In the genomic region with DNA sequence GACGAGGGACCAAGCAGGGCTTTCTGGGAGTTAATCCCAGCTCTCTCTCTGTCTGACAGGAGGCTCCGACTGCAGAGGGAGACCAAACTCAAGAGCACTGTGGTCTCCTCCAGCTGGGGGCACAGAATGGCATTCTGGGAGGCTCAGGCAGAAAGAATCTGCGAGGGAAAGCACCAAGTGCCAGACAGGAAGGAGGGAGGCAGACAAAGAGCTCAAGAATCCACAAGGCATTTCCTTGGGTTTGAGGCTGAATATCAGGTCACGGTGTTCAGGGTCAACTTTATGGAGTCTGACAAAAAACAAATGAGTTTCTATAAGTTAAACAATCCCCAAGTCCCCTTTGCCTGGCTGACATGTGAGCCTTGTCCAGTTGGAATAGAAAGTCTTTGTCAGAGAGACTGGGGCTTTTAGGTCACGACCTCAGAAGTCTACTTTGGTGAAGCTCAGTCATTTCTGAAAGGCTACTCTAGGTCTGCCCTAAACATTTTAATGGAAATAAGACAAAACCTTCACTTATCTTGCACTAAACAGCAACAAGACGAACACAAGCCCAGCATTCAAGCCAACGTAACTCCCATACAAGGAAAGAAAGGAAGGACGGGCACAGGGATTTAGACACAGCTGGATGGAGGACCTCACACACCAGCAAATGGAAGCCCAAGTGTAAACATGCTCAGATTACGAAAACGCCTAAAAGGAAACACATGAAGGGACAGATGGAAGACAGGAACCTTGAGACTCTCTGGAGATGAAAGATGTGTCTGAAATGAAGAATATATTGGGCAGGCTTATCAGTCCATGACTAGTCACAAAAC, we compare ENCODE assay signal across 12 mouse cellular contexts. TPM values are rescaled to one million over a fixed set of nuclear protein-coding genes. Genes with fewer than 3 reads are reported as not detected.
A peak's percentile ranks its signal among the peaks of the same experiment; 100 is the strongest.
DNase-seq lines count a peak whose midpoint lies in the region; ATAC-seq and TF ChIP-seq lines count a peak whose summit lies in the region.
"Had no signal": no experiment of that assay in that cellular context is flagged by ENCODE, and none has a peak within 500 bp of the region (broad histone marks: within the 10 kb centered on the region; RNA-seq: fewer than 3 reads in every experiment).

No protein-coding gene starts in this region.

- no peak for TF ChIP-seq POLR2A in liver, adult 2 months (IDR thresholded peaks at IDR 0.05; ENCODE audit: extremely low read depth, insufficient read depth, low read length)
- TF ChIP-seq POLR2A in cerebellum, adult 2 months (IDR thresholded peaks at IDR 0.05; ENCODE audit: borderline replicate concordance, insufficient read depth, low read length): no peak

- no peak overlapping the region for H3K4me3 ChIP-seq in forebrain, embryonic 10.5 days
- H3K4me3 ChIP-seq in forebrain, embryonic 16.5 days (replicated peaks; ENCODE audit: low read length): no peak overlapping the region
- no peak overlapping the region for H3K4me3 ChIP-seq in liver, adult 2 months (ENCODE audit: insufficient read depth, low read depth, low read length)
- no peak overlapping the region for H3K4me3 ChIP-seq in liver, embryonic 11.5 days (ENCODE audit: low read depth, low read length)
- peak overlapping the region; percentile 36; the same call in 1 of the 2 replicates for H3K4me3 ChIP-seq in embryonic facial prominence, embryonic 10.5 days
- H3K4me3 ChIP-seq in cerebellum, adult 2 months (replicated peaks; ENCODE audit: insufficient read depth, low read depth, low read length): no peak overlapping the region

- no peak overlapping the region for H3K9ac ChIP-seq in forebrain, embryonic 16.5 days (replicated peaks; ENCODE audit: low read depth, low read length)
- H3K9ac ChIP-seq in liver, adult 2 months (ENCODE audit: low read depth, low read length): no peak overlapping the region
- H3K9ac ChIP-seq in liver, embryonic 11.5 days (ENCODE audit: low read depth, low read length): no peak overlapping the region

- WGBS in forebrain, embryonic 10.5 days: 26% methylated on average over 10 of the region's 10 CpGs
- WGBS in forebrain, embryonic 16.5 days: 35% methylated on average over 10 of the region's 10 CpGs
- WGBS in liver, adult 2 months: 58% methylated on average over 10 of the region's 10 CpGs
- 49% methylated on average over 10 of the region's 10 CpGs for WGBS in liver, embryonic 11.5 days
- WGBS in embryonic facial prominence, embryonic 10.5 days: 13% methylated on average over 10 of the region's 10 CpGs
- 73% methylated on average over 10 of the region's 10 CpGs for WGBS in cerebellum, adult 2 months

- TF ChIP-seq CTCF in liver, adult 2 months (IDR thresholded peaks at IDR 0.05; ENCODE audit: low read depth, low read length): no peak
- no peak for TF ChIP-seq CTCF in cerebellum, adult 2 months (IDR thresholded peaks at IDR 0.05; ENCODE audit: borderline replicate concordance, insufficient read depth, low read depth, low read length)

- H3K9me3 ChIP-seq in forebrain, embryonic 10.5 days: no peaks in the 10 kb centered on the region
- H3K9me3 ChIP-seq in forebrain, embryonic 16.5 days (ENCODE audit: control insufficient read depth, low read length): no peaks in the 10 kb centered on the region
- no peaks in the 10 kb centered on the region for H3K9me3 ChIP-seq in liver, embryonic 11.5 days (ENCODE audit: control insufficient read depth, low read length)
- H3K9me3 ChIP-seq in embryonic facial prominence, embryonic 10.5 days: no peaks in the 10 kb centered on the region

- H3K4me1 ChIP-seq in forebrain, embryonic 10.5 days: peaks cover 50% of the 10 kb centered on the region
- H3K4me1 ChIP-seq in forebrain, embryonic 16.5 days (replicated peaks; ENCODE audit: control insufficient read depth, insufficient read depth, low read length): no peaks in the 10 kb centered on the region
- H3K4me1 ChIP-seq in liver, adult 2 months (ENCODE audit: control insufficient read depth, insufficient read depth, low read length): no peaks in the 10 kb centered on the region
- H3K4me1 ChIP-seq in liver, embryonic 11.5 days (replicated peaks; ENCODE audit: control insufficient read depth, insufficient read depth, low read length): peaks cover 9% of the 10 kb centered on the region
- peaks cover 77% of the 10 kb centered on the region for H3K4me1 ChIP-seq in embryonic facial prominence, embryonic 10.5 days
- H3K4me1 ChIP-seq in cerebellum, adult 2 months (ENCODE audit: control insufficient read depth, insufficient read depth, low read length): no peaks in the 10 kb centered on the region

- H3K27ac ChIP-seq in forebrain, embryonic 10.5 days: peak overlapping the region; percentile 75
- no peak overlapping the region for H3K27ac ChIP-seq in forebrain, embryonic 16.5 days (ENCODE audit: low read length)
- no peak overlapping the region for H3K27ac ChIP-seq in liver, adult 2 months (replicated peaks; ENCODE audit: insufficient read depth, low read depth, low read length)
- no peak overlapping the region for H3K27ac ChIP-seq in liver, embryonic 11.5 days (ENCODE audit: low read depth, low read length)
- peak overlapping the region; percentile 82 for H3K27ac ChIP-seq in embryonic facial prominence, embryonic 10.5 days (replicated peaks)
- no peak overlapping the region for H3K27ac ChIP-seq in cerebellum, adult 2 months (ENCODE audit: insufficient read depth, low read length)

- H3K4me2 ChIP-seq in forebrain, embryonic 16.5 days (ENCODE audit: low read length): no peak overlapping the region
- no peak overlapping the region; the same call in 1 of the 2 replicates for H3K4me2 ChIP-seq in liver, embryonic 11.5 days

- ATAC-seq in forebrain, embryonic 16.5 days: no peak
- ATAC-seq in liver, embryonic 11.5 days (replicated peaks; ENCODE audit: low FRiP score): no peak

- H3K27me3 ChIP-seq in forebrain, embryonic 10.5 days (ENCODE audit: poor library complexity, severe bottlenecking): no peaks in the 10 kb centered on the region
- no peaks in the 10 kb centered on the region for H3K27me3 ChIP-seq in forebrain, embryonic 16.5 days (replicated peaks; ENCODE audit: control insufficient read depth, insufficient read depth, low read length)
- H3K27me3 ChIP-seq in liver, adult 2 months (ENCODE audit: control insufficient read depth, insufficient read depth, low read length): no peaks in the 10 kb centered on the region; the same call in 1 of the 2 replicates
- H3K27me3 ChIP-seq in liver, embryonic 11.5 days (replicated peaks; ENCODE audit: control insufficient read depth, insufficient read depth, low read length): no peaks in the 10 kb centered on the region
- no peaks in the 10 kb centered on the region for H3K27me3 ChIP-seq in embryonic facial prominence, embryonic 10.5 days (replicated peaks; ENCODE audit: low read depth, poor library complexity, severe bottlenecking)
- H3K27me3 ChIP-seq in cerebellum, adult 2 months (ENCODE audit: control insufficient read depth, insufficient read depth, low read length): no peaks in the 10 kb centered on the region; the same call in 1 of the 2 replicates

- H3K79me2 ChIP-seq in liver, adult 2 months (ENCODE audit: control insufficient read depth, insufficient read depth, low read length): no peaks in the 10 kb centered on the region

- no peaks in the 10 kb centered on the region for H3K36me3 ChIP-seq in forebrain, embryonic 10.5 days (replicated peaks)
- H3K36me3 ChIP-seq in forebrain, embryonic 16.5 days (ENCODE audit: control insufficient read depth, insufficient read depth): no peaks in the 10 kb centered on the region
- no peaks in the 10 kb centered on the region for H3K36me3 ChIP-seq in liver, adult 2 months (ENCODE audit: control insufficient read depth, insufficient read depth, low read length)
- H3K36me3 ChIP-seq in liver, embryonic 11.5 days (ENCODE audit: control insufficient read depth, insufficient read depth, low read length): no peaks in the 10 kb centered on the region
- H3K36me3 ChIP-seq in embryonic facial prominence, embryonic 10.5 days (replicated peaks): no peaks in the 10 kb centered on the region

- no peak for DNase-seq in forebrain, embryonic 10.5 days (ENCODE audit: extremely low spot score, low spot score)
- DNase-seq in liver, adult 2 months (ENCODE audit: extremely low read depth, low read depth, low spot score): peak; percentile 14
- no peak for DNase-seq in liver, embryonic 11.5 days (ENCODE audit: low spot score)
- DNase-seq in embryonic facial prominence, embryonic 10.5 days (ENCODE audit: low spot score): peak; percentile 64
- DNase-seq in lung, postnatal 4 days: peak; percentile 23 to 40
- no peak for DNase-seq in cerebellum, adult 2 months
- DNase-seq in urinary bladder, postnatal 36 days (ENCODE audit: low spot score in 2 of 2): no peak
- DNase-seq: cerebellum, adult 11-12 months; heart, postnatal 36 days; kidney, postnatal 36 days had no signal

RNA-seq across cellular contexts. Expression of a gene that starts 47.8 kb away (rescaled TPM):
- polyA plus RNA-seq in forebrain, embryonic 10.5 days (2016; fragmentation: Nextera tagmentation; extraction: Ambion mirVana): 28.0 and 28.9 TPM in 2 replicates
- polyA plus RNA-seq in forebrain, embryonic 16.5 days (2015; fragmentation: Nextera tagmentation; extraction: Ambion mirVana): 6.7 and 8.5 TPM in 2 replicates
- 0.37 and 0.40 TPM in 2 replicates for total RNA-seq in liver, adult 2 months (2014; rRNA removed)
- polyA plus RNA-seq in liver, adult 2 months (2012; rRNA removed): 0.11 and 0.17 TPM in 2 replicates
- 16.5 and 20.7 TPM in 2 replicates for polyA plus RNA-seq in liver, embryonic 11.5 days (2014; fragmentation: Nextera tagmentation; extraction: Ambion mirVana)
- polyA plus RNA-seq in embryonic facial prominence, embryonic 10.5 days (2016; fragmentation: Nextera tagmentation; extraction: Ambion mirVana): 55.7 and 57.5 TPM in 2 replicates
- 0.27 and 0.28 TPM in 2 replicates for polyA plus RNA-seq in cerebellum, adult 2 months (2012; rRNA removed)
- total RNA-seq: monocyte, adult 5-6 weeks had no signal

Comparison
In these comparisons a context has a peak if more than half of its experiments do, and no peak if none do; other contexts are left out.
1. DNase-seq: peak in liver, adult 2 months (single experiment), embryonic facial prominence, embryonic 10.5 days (single experiment) and lung, postnatal 4 days (2 of 2); none in forebrain, embryonic 10.5 days (single experiment), liver, embryonic 11.5 days (single experiment), cerebellum, adult 2 months (0 of 2) and urinary bladder, postnatal 36 days (0 of 2).
2. H3K27ac ChIP-seq: peak in forebrain, embryonic 10.5 days (single experiment) and embryonic facial prominence, embryonic 10.5 days (single experiment); none in forebrain, embryonic 16.5 days (single experiment), liver, adult 2 months (single experiment), liver, embryonic 11.5 days (single experiment) and cerebellum, adult 2 months (single experiment).